Mouse (Mus musculus): Measurements from ENCODE around the gene Mphosph6.
A peak's percentile ranks its signal among the peaks of the same experiment; 100 is the strongest.

The Mphosph6 gene

DNA sequence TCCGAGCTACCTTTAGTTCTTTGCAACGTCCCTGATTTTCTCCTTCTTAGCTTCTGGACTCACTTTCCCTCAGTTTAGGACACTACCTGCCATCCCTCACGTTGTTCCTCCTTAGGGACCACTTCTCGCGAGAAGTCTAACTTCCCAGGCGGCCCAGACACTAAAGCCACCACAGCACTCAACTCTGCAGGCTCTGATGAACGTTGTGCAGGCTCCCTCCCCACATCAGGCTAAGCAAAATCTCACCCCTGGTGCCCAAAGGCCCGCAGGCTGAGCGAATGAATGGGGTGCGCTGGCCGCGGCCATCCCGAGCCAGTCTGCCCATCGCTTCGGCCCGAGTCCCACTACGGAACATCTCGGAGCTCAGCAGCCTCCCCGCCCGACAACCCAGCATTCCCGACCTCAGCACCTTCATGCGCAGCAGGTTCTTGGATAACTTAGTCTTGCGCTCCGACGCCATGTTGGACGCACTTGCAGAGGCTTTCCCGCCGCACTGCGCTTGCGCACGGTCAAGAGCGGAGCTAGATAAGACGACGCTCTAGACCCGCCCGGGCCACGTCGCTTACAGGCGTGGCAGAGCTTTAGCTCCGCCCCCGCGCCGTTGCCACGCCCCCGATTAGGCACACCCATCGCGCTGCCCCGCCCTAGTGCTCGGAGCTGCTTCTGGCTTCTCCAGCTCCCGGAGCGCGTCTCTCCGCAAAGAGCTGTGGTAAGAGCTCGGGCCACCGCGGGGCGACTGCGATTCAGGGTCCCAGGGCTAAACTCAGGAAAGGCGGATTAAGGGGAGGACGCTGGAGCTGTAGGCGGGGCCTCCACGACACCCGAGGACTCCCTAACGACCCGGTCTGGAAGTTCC, at the start of gene Mphosph6:
Gene Mphosph6 (minus strand): TSS at position 501 of the 856 bp plus-strand sequence.
- peak; percentile 98 for DNase-seq

DNA sequence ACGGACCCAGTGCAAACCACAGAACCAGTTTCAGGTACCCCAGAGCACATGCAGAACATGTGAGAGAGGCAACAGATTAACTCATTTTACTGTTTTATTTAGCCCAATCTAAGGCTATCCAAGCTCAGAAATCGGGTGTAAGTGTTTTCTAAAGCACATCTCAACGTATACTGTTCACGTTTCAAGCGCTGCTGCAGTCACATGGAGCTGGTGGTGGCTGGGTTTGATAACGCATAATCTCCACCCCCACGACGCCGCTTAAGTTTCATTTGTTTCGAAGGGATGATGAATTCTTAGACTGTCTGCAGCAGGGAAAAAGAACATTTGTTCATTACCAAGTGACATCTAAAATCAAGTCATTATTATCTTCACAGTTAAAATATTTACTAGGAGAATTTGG, 48.7 kb upstream of the Mphosph6 start:
- DNase-seq: no peak

DNA sequence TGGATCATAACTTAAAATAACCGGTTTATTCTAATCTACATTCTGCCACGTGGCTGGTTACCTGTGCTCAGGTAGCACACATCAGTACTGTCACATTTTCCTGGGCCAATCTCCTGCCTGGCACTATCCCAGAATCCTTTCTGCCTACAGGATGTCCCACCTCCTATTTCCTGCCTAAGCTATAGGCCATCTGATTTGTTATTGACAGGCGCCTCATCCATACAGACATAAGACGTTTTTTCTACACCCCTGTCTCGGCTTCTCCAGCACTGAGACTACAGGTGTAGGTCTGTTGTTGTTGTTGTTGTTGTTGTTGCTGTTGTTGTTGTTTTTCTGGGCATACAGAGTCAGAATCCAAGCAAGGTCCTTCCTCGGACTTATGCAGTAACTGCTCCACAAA, 46.1 kb upstream of the Mphosph6 start:
- no peak for DNase-seq

DNA sequence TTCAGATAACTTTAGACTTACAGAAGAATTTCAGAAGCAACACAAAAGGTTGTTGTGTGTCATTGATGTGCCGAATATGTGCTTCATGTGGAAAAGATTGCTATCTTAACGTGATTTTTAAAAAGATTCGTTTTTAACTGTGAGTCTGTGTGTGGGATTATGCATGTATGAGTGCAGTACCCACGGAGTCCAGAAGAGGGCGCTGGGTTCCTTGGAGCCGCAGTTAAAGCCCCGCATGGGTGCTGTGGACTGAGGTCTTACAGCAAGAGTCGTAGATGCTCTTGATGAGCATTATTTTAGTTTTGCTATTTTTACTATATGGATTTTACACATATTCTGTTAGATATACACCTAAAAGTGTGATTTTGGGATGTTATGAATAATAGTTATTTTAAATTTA, 42.0 kb upstream of the Mphosph6 start:
- DNase-seq: no peak

DNA sequence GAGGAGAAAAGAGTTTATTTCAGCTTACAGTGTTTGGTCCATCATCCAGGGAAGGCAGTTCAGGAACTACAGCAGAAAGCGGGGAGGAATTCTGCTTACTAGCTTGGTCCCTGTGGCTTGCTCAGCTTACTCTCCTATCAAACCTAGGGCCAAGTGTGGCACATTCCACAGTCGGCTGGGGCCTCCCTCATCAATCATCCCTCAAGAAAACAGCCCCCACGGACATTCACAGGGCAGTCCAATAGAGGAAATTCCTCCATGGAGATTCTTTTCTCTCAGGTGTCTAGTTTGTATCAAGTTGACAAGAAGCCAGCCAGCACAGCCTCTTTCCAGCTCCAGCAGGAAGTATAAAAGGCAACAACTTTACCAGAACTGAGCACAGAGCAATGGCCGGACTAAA, 11.8 kb upstream of the Mphosph6 start:
- no peak for DNase-seq

DNA sequence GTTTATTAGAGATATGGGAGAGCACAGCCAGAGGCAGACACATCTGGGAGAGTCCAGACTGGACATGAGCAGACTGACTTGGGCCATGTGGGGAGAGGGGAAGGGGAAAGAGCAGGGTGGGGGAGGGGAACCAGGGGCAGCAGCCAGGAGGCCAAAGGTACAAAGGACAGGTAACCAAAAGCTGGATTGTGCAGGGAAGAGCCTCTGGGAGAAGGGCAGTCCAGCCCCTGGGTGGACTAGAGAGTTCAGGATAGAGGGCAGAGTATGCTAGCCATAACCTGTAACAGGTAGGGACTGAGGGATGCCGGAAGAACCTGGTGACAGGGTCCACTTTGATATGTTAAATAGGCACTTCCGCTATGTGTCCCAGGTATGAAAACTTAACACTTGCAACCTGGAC, 8.9 kb upstream of the Mphosph6 start:
- no peak for DNase-seq

DNA sequence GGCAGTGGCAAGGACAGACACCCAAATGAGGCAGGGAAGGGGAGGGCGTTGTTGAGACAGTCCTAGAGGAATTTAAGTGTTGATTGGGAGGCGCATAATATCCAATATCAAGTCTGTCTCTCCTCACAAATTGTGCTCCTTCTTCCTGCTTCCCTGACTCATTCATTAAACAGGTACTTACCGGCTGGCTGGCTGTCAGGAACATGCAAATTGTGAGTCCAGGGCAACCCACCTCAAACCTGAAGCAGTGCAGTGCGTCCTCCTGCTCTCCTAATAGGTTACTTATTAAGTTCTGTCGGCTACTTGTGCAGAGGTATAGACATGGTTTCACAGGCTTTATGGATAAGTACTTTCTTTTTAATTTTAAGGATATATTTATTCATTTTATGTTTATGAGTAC, 3.7 kb upstream of the Mphosph6 start:
- DNase-seq: no peak

DNA sequence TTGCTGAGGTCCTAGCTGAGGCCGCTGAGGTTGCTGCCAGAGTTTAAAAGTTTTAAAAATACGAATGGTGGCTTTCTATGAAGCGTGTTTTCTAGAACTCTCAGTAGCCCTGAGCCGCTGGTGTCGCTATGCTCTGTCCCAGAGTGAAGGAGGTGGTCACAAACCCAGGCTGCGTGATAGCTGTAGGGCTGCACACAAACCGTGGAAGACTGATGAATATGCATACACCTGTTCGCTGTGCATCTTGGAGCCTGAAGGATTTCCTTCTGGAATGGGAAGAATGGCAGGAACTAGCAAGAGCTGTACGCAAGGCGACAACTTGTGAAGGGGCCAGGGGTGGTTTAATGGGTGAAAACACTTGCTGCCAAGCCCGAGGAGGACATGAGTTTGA, 551 bp upstream of the Mphosph6 start:
- DNase-seq: peak; percentile 20

DNA sequence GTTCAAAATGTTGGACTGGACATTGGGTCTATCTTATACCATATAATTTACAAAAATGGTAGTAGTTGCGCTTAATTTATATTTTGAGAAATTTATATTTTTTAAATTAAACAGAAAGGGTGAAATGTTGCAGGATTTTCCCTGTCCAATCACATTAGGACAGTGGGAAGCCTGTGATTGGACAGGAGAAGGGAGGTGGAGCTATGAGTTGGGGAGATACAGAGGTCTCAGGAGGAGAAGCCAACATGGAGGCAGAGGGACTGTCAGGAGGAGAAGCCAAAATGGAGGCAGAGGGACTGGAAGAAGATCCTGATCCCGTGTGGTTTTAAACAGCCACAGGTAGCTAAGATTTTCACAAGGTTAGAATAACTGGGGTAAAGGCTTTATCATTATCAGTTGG, 3.7 kb downstream of the Mphosph6 start:
- no peak for DNase-seq

DNA sequence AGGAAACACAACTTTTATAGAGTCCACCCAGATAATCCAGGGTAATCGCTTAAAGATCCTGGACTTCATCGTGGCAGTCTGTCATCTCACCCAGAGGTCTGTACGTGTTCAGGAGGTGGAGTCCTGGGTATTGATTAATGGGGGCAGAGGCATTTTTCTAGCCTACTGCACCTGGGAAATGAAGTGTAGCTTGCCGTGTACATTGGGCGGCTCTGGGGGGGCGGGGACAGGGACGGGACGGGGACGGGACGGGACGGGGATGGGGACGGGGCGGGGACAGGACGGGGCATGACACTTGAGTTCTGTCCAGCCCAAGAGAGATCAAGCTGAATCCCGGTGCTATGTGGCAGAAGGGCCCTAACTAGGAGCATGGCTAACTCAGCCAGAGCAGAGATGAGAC, 5.3 kb downstream of the Mphosph6 start:
- DNase-seq: no peak

DNA sequence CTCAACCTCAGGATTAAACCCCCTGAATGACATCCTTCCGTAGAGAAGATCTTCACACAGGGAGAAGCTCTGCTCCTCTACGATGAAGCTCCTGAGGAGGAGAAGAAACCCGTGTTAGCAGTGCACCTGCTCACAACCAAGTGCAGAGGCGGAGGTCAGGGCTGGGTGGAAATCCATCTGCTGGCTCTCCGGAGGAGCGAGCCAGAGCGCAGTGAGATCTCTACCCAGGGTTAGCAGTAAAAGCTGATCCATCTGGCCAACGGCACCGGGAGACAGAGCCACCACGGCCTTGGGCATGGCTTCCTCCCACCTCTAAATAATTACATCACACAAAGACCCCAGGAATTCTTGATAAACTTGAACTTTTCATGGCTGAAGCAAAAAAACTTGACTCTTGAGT, 7.2 kb downstream of the Mphosph6 start:
- no peak for DNase-seq

DNA sequence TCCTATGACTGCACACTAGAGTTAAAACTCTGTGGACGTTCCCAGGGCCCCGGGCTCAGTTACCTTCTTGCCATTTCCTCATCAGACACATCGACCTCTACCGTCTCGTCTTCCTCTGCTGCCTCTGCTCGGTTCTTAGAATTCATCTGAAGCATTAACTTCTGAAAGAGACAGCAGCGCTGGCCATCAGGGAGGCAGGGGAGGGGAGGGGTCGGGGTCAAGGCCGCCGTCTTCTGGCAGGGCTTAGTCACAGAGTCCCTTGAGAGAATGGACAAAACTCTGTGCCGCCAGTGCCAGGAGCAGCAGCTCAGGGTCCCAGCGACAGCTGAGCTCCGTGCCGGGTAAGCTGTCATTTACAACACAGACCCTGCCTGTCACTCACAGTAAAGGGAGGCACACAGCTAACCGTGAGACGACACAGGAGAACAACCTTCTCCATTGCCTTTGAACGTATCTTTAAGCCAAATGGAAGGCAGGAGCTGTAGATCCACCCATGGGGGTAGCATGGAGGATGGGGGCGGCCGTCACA, 9.1 kb downstream of the Mphosph6 start:
- no peak for DNase-seq

DNA sequence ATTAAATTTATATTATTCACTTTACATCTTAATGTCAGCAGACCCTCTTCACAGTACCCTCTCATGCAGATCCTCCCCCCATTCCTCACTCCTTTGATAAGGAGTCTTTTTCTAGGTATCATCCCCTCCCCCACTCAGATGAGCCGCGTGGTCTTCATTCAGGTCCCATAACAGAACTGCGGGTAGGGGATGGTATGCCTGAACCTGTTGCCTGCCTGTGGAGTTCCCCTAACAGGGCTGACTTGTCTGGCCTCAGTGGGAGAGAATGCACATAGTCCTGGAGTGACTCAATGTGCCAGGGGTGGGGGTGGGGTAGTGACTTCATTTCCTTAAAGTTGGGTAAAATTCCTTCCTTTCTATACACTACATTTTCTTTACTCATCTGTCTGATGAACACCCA, 15.3 kb downstream of the Mphosph6 start:
- no peak for DNase-seq

DNA sequence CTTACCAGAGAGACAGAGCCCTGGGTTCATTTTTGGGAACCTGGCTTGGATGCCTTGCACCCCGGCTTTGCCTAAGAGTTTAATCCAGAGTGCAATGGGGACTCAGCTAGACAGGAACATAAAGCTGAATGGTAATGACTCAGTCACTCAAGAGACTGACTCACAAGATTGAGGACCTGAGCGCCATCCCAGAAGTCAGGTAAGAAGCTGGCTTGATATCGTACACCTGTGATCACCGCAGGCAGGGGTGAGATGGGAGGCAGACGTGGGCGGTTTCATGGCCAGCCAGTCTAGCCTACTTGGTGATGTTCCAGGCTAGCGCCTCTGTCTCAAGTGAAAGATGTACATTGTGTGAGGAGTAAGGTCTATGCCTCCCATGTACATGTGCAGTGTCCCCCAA, 18.7 kb downstream of the Mphosph6 start:
- no peak for DNase-seq

DNA sequence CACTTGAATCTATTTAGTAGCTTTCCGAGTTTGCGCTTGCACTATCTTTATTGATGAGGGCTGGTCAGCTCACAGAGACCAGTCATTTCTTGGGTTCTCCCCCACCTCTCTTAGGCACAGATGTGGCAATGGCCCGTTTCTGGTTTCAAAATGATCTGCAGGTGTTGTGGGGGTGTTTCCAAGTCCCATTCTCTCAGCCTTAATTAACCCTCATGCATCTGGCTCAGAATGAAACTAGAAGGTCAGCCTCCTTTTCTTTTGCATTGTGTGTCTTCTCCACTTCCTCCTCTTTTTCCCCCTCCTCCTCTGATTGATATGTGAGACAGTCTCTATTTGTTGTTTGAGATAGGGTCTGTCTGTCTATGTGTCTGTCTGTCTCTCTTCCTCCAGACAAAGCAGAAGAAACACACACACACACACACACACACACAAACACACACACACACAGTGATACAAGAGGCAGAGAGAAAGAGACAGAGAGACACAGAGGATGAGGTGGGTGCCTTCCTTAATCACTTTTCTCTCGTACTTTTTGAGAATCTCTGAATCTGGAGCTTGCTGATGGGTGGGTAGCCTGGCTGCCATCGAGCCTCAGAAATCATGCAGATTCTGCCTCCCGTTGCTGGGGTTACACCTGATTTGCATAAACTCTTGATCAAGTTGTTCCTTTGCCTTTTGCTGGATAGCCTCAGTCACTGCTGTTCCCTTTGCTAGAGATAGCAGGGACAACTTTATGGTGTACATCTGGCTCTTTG, 20.2 kb downstream of the Mphosph6 start:
- no peak for DNase-seq

DNA sequence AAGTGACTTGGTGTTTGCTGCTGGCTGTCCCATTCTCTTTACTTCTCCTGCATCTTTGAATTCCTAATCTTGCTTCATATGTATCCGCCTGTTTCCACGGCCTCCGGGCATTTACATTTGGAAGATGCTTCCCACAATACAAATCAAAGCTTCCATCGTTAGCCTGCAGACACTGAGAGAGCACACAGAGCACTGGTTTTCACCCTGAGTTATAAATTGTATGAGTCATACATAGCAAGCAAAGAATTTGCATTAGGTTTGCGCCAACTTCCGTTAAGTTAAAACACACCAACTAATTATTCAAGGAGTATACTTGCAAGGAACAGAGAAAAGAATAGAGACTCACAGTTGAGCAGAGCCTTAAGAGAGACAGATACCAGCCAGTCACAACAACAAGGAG, 22.4 kb downstream of the Mphosph6 start:
- DNase-seq: no peak

DNA sequence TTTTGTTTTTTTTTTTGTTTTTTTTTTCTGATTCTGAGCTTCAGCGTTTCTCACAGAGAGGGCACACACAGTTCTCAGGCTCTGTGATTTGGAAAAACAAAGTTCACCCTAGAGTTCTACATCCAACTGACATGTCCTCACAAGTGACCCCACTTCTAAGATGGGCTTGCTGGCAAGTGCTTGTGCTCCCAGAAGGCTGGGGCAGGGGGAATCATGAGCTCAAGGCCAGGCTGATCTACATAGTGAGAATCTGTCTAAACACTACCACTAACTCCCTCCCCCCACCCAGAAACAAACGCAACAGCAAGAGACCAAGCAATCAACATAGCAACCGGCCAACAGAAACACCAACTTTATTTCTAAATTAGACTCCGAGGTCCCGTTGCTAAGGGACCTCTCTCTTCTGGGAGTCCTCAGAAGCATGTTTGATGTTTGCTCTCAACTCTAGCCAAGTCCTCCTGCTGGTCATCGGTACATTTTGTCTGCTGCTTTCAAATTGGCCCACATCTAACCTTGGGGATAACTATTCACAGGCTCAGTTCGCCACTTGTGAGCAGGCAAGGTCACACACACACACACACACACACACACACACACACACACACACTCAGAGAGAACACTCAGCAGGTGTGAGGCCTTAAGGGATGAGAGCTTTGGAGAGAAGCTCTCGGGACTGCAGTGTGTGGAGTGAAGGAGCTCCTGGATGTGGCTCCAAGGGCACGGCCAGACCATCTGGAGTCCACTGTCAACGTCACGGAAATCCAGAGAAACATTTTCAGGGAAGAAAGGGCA, 23.0 kb downstream of the Mphosph6 start:
- no peak for DNase-seq

DNA sequence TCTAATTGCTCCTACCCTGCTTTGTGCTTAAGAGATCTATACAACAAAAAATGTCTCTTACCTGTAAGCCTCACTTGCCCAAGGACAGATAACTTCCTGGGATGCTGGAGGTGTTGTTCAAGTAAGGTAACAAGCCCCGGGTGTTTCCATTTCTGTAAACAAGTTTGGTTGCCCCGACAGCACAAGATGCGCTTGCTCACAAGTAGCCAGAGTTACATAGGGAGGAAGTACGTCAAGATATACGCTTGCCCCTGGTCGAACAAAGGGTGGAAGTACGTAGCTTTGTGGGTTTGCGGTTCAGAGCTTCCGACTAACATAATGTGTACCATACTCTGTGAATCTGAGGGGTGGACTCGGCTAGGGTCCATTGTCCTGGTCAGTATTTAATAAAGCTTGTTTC, 25.7 kb downstream of the Mphosph6 start:
- DNase-seq: no peak

DNA sequence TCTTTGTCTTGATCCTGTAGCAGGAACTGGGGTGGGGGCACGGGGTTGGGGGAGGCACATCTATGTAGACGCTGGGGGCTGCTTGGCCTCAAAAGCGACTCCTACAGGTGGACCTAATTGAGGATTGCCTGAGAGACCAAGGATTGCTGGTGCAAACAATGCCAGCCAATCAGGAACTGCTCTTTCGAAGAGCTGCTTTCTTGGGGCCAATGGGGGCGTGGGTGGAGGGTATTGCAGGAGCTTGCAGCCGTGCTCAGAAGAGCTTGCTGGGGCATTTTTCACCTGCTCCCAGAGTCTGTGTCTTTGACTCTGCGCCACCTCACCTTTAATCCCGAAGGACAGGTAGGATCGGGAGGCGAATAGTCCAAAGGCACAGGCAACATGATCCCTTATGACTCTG, 26.1 kb downstream of the Mphosph6 start:
- no peak for DNase-seq

DNA sequence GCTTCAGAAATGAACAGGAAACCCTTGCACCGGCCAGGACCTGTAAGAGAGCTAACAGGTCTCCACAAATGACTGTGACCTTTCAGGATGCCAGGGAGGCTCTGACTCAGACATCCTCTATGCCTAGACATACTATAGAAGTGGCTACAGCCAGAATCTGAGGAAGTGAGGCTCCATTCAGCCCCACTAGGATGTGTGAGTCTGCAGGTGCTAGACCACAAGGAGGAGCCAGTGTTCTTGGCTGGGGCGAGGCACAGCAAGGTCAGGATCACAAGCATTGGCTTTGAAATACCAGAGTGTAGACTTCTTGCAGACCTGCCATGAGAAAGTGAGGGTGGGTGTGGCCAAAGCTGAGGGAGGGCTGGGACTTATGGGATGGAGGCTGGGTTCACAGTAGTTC, 29.1 kb downstream of the Mphosph6 start:
- DNase-seq: no peak

DNA sequence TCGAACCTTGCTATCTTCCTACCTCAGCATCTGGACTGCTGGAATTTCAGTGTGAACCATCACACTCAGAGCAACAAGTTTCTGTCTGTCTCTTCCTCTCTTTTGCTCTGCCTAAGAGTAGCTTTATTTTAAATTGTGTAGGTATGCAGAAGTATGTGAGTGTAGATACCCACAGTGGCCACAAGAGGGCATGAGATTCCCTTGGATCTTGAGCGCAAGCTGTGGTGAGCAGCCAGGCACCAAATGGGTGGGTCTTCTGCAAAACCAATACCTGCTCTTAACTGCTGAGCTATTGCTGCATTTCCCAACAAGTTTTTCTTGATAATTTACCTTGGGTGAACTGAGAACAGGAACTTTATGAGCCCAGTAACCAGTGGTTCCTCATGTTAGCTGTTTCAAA, 29.6 kb downstream of the Mphosph6 start:
- DNase-seq: no peak

DNA sequence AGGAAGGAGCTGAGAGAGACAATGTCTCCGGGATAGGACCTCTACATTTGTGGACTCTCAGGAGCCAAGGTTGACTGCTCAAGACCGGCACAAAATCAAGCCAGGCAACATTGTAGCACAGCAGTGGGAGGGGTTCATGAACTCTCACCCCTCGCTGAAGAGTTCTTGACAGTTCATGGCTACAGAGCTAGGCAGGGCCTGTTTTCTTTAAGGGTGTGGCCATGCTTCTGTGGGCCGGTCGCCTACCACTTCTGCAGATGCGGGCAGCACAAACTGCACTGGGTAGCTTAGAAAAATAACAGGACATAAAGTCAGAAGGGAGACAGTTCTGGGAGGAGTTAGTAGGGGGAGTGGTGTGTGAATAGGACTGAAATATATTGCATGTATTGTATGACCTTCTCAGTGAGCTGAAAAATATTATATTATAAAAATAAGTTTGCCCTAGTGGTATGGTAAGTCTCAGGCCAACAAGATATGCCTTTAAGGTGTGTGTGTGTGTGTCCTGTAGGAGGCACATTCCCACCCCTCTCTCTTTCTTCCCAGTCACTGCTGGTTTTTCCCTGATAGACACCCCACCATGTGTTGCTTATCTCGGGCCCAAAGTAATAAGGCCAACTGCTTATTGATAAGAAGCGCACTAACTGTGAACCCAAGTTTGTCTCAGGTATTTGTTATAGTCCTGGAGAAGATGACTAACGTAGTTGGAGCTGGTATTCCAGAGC, 30.5 kb downstream of the Mphosph6 start:
- no peak for DNase-seq

DNA sequence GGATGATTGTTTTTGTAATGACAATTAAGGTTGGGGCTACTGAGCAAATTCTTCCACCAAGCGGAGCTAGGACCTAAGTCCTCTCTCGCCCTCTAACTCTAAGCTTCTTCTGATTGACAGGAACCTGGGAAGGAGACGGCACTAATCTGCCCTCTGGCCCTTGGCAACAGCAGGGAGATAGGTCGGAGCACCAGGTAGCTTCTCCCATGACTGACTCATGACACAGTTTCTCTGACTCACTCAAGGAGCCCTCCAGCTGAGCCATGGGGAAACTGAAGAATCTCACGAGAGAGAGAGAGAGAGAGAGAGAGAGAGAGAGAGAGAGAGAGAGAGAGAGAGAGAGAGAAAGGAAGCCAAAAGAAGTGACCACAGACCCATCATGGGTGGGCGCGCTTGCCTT, 32.8 kb downstream of the Mphosph6 start:
- no peak for DNase-seq
